Mouse (Mus musculus): ENCODE measurements around the gene Pou3f1. TPM values are rescaled to one million over a fixed set of nuclear protein-coding genes. Genes with fewer than 3 reads are reported as not detected.

The Pou3f1 gene
- polyA plus RNA-seq, 1 experiment from 2014 or later, result 17.1 TPM

GRCm38 (mm10) chr4:124671583-124671982 lies 15.0 kb downstream of the Pou3f1 start:
- 32% methylated on average over 7 of the region's 7 CpGs for WGBS
- no peak overlapping the region for H3K27ac ChIP-seq (ENCODE audit: low read depth, low read length)
- peak; percentile 13 for DNase-seq (ENCODE audit: low spot score)
- no peak for ATAC-seq (ENCODE audit: insufficient read depth, low FRiP score, low TSS enrichment)
- no peaks in the 10 kb centered on the region for H3K36me3 ChIP-seq (ENCODE audit: control insufficient read depth, insufficient read depth, low read length)
- peaks cover 29% of the 10 kb centered on the region for H3K27me3 ChIP-seq (ENCODE audit: control insufficient read depth, insufficient read depth, low read length)
- H3K4me2 ChIP-seq (ENCODE audit: low read depth), result no peak overlapping the region; the same call in 1 of the 2 replicates
- H3K4me1 ChIP-seq (ENCODE audit: control insufficient read depth, insufficient read depth, low read length), result peaks cover 34% of the 10 kb centered on the region
- H3K9ac ChIP-seq (ENCODE audit: low read length), result no peak overlapping the region
- no peak overlapping the region for H3K4me3 ChIP-seq (ENCODE audit: low read depth, low read length)
- no peaks in the 10 kb centered on the region for H3K9me3 ChIP-seq (ENCODE audit: control insufficient read depth, low read length)

- 5% methylated on average over 29 of the region's 31 CpGs for WGBS
- peak; percentile 7; the same call in 1 of the 2 replicates for ATAC-seq (ENCODE audit: insufficient read depth, low FRiP score, low TSS enrichment)
- 0 out of 2 replicates have a peak overlapping the region, but pooled peaks have one; percentile 34 for H3K27ac ChIP-seq (ENCODE audit: low read depth, low read length)
Observed at GRCm38 (mm10) chr4:124672347-124673320, 16.0 kb downstream of the Pou3f1 start.

GRCm38 (mm10) chr4:124674334-124675032 lies 17.9 kb downstream of the Pou3f1 start:
- Histone ChIP-seq H3K36me3 (ENCODE audit: control insufficient read depth, insufficient read depth, low read length) (no peaks in the 10 kb centered on the region), H3K4me3 (ENCODE audit: low read depth, low read length) (no peak overlapping the region), H3K4me1 (ENCODE audit: control insufficient read depth, insufficient read depth, low read length) (peaks cover 19% of the 10 kb centered on the region), H3K27ac (ENCODE audit: low read depth, low read length) (no peak overlapping the region), H3K27me3 (ENCODE audit: control insufficient read depth, insufficient read depth, low read length) (peaks cover 24% of the 10 kb centered on the region), H3K9me3 (ENCODE audit: control insufficient read depth, low read length) (no peaks in the 10 kb centered on the region), H3K4me2 (ENCODE audit: low read depth) (no peak overlapping the region), H3K9ac (ENCODE audit: low read length) (no peak overlapping the region)
- DNase-seq (ENCODE audit: low spot score) (no peak), ATAC-seq (ENCODE audit: insufficient read depth, low FRiP score, low TSS enrichment) (no peak)
- 73% methylated on average over 17 of the region's 17 CpGs for WGBS

More at GRCm38 (mm10) chr4:124672347-124673320, 16.0 kb downstream of the Pou3f1 start:
- Histone ChIP-seq H3K36me3 (ENCODE audit: control insufficient read depth, insufficient read depth, low read length) (no peaks in the 10 kb centered on the region), H3K4me3 (ENCODE audit: low read depth, low read length) (no peak overlapping the region), H3K27me3 (ENCODE audit: control insufficient read depth, insufficient read depth, low read length) (peaks cover 24% of the 10 kb centered on the region), H3K4me2 (ENCODE audit: low read depth) (peak overlapping the region; percentile 37), H3K9ac (ENCODE audit: low read length) (peak overlapping the region; percentile 29), H3K9me3 (ENCODE audit: control insufficient read depth, low read length) (no peaks in the 10 kb centered on the region), H3K4me1 (ENCODE audit: control insufficient read depth, insufficient read depth, low read length) (peaks cover 25% of the 10 kb centered on the region)
- DNase-seq (ENCODE audit: low spot score), result peak; percentile 53

- H3K4me1 ChIP-seq (ENCODE audit: control insufficient read depth, insufficient read depth, low read length), result peaks cover 19% of the 10 kb centered on the region
- H3K36me3 ChIP-seq (ENCODE audit: control insufficient read depth, insufficient read depth, low read length), result no peaks in the 10 kb centered on the region
- ATAC-seq (ENCODE audit: insufficient read depth, low FRiP score, low TSS enrichment) (no peak), DNase-seq (ENCODE audit: low spot score) (peak; percentile 82)
- no peak overlapping the region for H3K4me2 ChIP-seq (ENCODE audit: low read depth)
- no peak overlapping the region for H3K4me3 ChIP-seq (ENCODE audit: low read depth, low read length)
- 5% methylated on average over 4 of the region's 4 CpGs for WGBS
- no peak overlapping the region for H3K27ac ChIP-seq (ENCODE audit: low read depth, low read length)
- H3K9ac ChIP-seq (ENCODE audit: low read length), result no peak overlapping the region
- H3K9me3 ChIP-seq (ENCODE audit: control insufficient read depth, low read length), result no peaks in the 10 kb centered on the region
- H3K27me3 ChIP-seq (ENCODE audit: control insufficient read depth, insufficient read depth, low read length), result peaks cover 24% of the 10 kb centered on the region
Observed at GRCm38 (mm10) chr4:124675037-124675436, 18.4 kb downstream of the Pou3f1 start.

- Histone ChIP-seq H3K9ac (ENCODE audit: low read length) (no peak overlapping the region), H3K36me3 (ENCODE audit: control insufficient read depth, insufficient read depth, low read length) (peaks cover 2% of the 10 kb centered on the region; the same call in 1 of the 2 replicates), H3K27me3 (ENCODE audit: control insufficient read depth, insufficient read depth, low read length) (peaks cover 24% of the 10 kb centered on the region), H3K9me3 (ENCODE audit: control insufficient read depth, low read length) (no peaks in the 10 kb centered on the region), H3K4me3 (ENCODE audit: low read depth, low read length) (no peak overlapping the region), H3K27ac (ENCODE audit: low read depth, low read length) (no peak overlapping the region), H3K4me2 (ENCODE audit: low read depth) (no peak overlapping the region), H3K4me1 (ENCODE audit: control insufficient read depth, insufficient read depth, low read length) (peaks cover 19% of the 10 kb centered on the region)
- no peak for ATAC-seq (ENCODE audit: insufficient read depth, low FRiP score, low TSS enrichment)
- DNase-seq (ENCODE audit: low spot score), result no peak
- 88% methylated on average over 6 of the region's 6 CpGs for WGBS
Observed at GRCm38 (mm10) chr4:124675958-124676357, 19.4 kb downstream of the Pou3f1 start.

- Histone ChIP-seq H3K4me2 (ENCODE audit: low read depth) (no peak overlapping the region), H3K4me3 (ENCODE audit: low read depth, low read length) (no peak overlapping the region), H3K36me3 (ENCODE audit: control insufficient read depth, insufficient read depth, low read length) (peaks cover 11% of the 10 kb centered on the region), H3K27me3 (ENCODE audit: control insufficient read depth, insufficient read depth, low read length) (no peaks in the 10 kb centered on the region), H3K9me3 (ENCODE audit: control insufficient read depth, low read length) (no peaks in the 10 kb centered on the region), H3K27ac (ENCODE audit: low read depth, low read length) (no peak overlapping the region), H3K4me1 (ENCODE audit: control insufficient read depth, insufficient read depth, low read length) (no peaks in the 10 kb centered on the region), H3K9ac (ENCODE audit: low read length) (no peak overlapping the region)
- no peak for ATAC-seq (ENCODE audit: insufficient read depth, low FRiP score, low TSS enrichment)
- DNase-seq (ENCODE audit: low spot score), result no peak
- WGBS, result 68% methylated on average over 7 of the region's 7 CpGs
Observed at GRCm38 (mm10) chr4:124682270-124682669, 25.7 kb downstream of the Pou3f1 start.

GRCm38 (mm10) chr4:124683474-124683873 lies 26.9 kb downstream of the Pou3f1 start:
- Histone ChIP-seq H3K4me2 (ENCODE audit: low read depth) (no peak overlapping the region), H3K36me3 (ENCODE audit: control insufficient read depth, insufficient read depth, low read length) (peaks cover 11% of the 10 kb centered on the region), H3K9me3 (ENCODE audit: control insufficient read depth, low read length) (no peaks in the 10 kb centered on the region), H3K4me1 (ENCODE audit: control insufficient read depth, insufficient read depth, low read length) (no peaks in the 10 kb centered on the region), H3K9ac (ENCODE audit: low read length) (no peak overlapping the region), H3K27me3 (ENCODE audit: control insufficient read depth, insufficient read depth, low read length) (no peaks in the 10 kb centered on the region), H3K27ac (ENCODE audit: low read depth, low read length) (no peak overlapping the region), H3K4me3 (ENCODE audit: low read depth, low read length) (no peak overlapping the region)
- WGBS, result 94% methylated on average over 4 of the region's 4 CpGs
- ATAC-seq (ENCODE audit: insufficient read depth, low FRiP score, low TSS enrichment) (no peak), DNase-seq (ENCODE audit: low spot score) (no peak)

- Histone ChIP-seq H3K9ac (ENCODE audit: low read length) (no peak overlapping the region), H3K9me3 (ENCODE audit: control insufficient read depth, low read length) (no peaks in the 10 kb centered on the region), H3K4me2 (ENCODE audit: low read depth) (no peak overlapping the region), H3K27me3 (ENCODE audit: control insufficient read depth, insufficient read depth, low read length) (no peaks in the 10 kb centered on the region), H3K4me3 (ENCODE audit: low read depth, low read length) (no peak overlapping the region), H3K36me3 (ENCODE audit: control insufficient read depth, insufficient read depth, low read length) (peaks cover 11% of the 10 kb centered on the region), H3K4me1 (ENCODE audit: control insufficient read depth, insufficient read depth, low read length) (no peaks in the 10 kb centered on the region), H3K27ac (ENCODE audit: low read depth, low read length) (no peak overlapping the region)
- ATAC-seq (ENCODE audit: insufficient read depth, low FRiP score, low TSS enrichment), result no peak
- 69% methylated on average over 4 of the region's 4 CpGs for WGBS
- no peak for DNase-seq (ENCODE audit: low spot score)
Observed at GRCm38 (mm10) chr4:124685004-124685403, 28.4 kb downstream of the Pou3f1 start.
